Mouse (Mus musculus) liver, embryonic 11.5 days (tissue): Measurements from ENCODE around the gene Trim52. TPM values are rescaled to one million over a fixed set of nuclear protein-coding genes. Genes with fewer than 3 reads are reported as not detected.

Experiments
- ATAC-seq: fragments of 200-750 bp; cut with Nextera tagmentation; replicated peaks from 2 replicates; pipeline ENCODE4 v1.8.0; 2017; ENCODE audit warnings: moderate number of reproducible peaks, mild to moderate bottlenecking, moderate TSS enrichment, moderate library complexity; ENCODE audit not compliant: low FRiP score
- DNase-seq: peaks from one replicate; pipeline ENCODE4 v3.0.0-alpha.2; 2017; ENCODE audit warnings: low spot score
- H3K27ac ChIP-seq: fragments of 300-500 bp; sonication (generic); 2 replicates; pipeline ENCODE4 v1.5.1; 2014; ENCODE audit warnings: mild to moderate bottlenecking, low read depth, low read length, control low read depth
- H3K27me3 ChIP-seq: fragments of 300-500 bp; sonication (generic); replicated peaks from 2 replicates; pipeline ENCODE4 v1.6.1; 2014; ENCODE audit warnings: low read length, mixed read lengths; ENCODE audit not compliant: control insufficient read depth, insufficient read depth
- H3K36me3 ChIP-seq: fragments of 300-500 bp; sonication (generic); 2 replicates; pipeline ENCODE4 v1.6.1; 2014; ENCODE audit warnings: mild to moderate bottlenecking, low read length, moderate library complexity, mixed read lengths; ENCODE audit not compliant: control insufficient read depth, insufficient read depth
- H3K4me1 ChIP-seq: fragments of 300-500 bp; sonication (generic); replicated peaks from 2 replicates; pipeline ENCODE4 v1.6.1; 2014; ENCODE audit warnings: low read length, mixed read lengths; ENCODE audit not compliant: control insufficient read depth, insufficient read depth
- H3K4me2 ChIP-seq: fragments of 300-500 bp; sonication (generic); 2 replicates; pipeline ENCODE4 v1.6.1; 2014; ENCODE audit warnings: mild to moderate bottlenecking, control low read depth, moderate library complexity
- H3K4me3 ChIP-seq: fragments of 300-500 bp; sonication (generic); 2 replicates; pipeline ENCODE4 v1.5.1; 2014; ENCODE audit warnings: low read depth, low read length, control low read depth
- H3K9ac ChIP-seq: fragments of 300-500 bp; sonication (generic); 2 replicates; pipeline ENCODE4 v1.6.1; 2014; ENCODE audit warnings: low read depth, low read length, control low read depth
- H3K9me3 ChIP-seq: fragments of 300-500 bp; sonication (generic); 2 replicates; pipeline ENCODE4 v1.6.1; 2016; ENCODE audit warnings: low read length, inconsistent platforms, mixed read lengths; ENCODE audit not compliant: control insufficient read depth
- WGBS: fragments of 180-500 bp; shearing (Covaris S2); extraction: QIAGEN DNeasy Blood & Tissue Kit; methylation state at CpG from one replicate; pipeline ENCODE4 v1.1.7; 2014; 5-methylcytosine and 5-hydroxymethylcytosine counted together
- polyA plus RNA-seq: library from polyadenylated mRNA; unstranded; fragments of >200 nt; fragmentation: Nextera tagmentation; extraction: Ambion mirVana; gene quantifications from 2 replicates; pipeline ENCODE4 v1.2.1, GENCODE M21; 2014

The Trim52 gene
- polyA plus RNA-seq = not detected in 2 replicates

GRCm38 (mm10) chr14:106105980-106106379, at the start of gene Trim52:
Gene Trim52, plus strand, starts transcription at chr14:106106198.
- Histone ChIP-seq H3K27ac (no peak within 1 kb of the TSS), H3K9ac (no peak within 1 kb of the TSS), H3K4me1 (no peaks in the 10 kb centered on the region), H3K4me3 (no peak within 1 kb of the TSS), H3K4me2 (no peak within 1 kb of the TSS), H3K27me3 (no peaks in the 10 kb centered on the region), H3K36me3 (no peaks in the 10 kb centered on the region), H3K9me3 (no peaks in the 10 kb centered on the region)
- ATAC-seq = no peak
- 96% methylated on average over 21 of the region's 21 CpGs for WGBS
- no peak for DNase-seq

- no peak overlapping the region for H3K9ac ChIP-seq
- no peak for DNase-seq
- ATAC-seq = no peak
- WGBS = 79% methylated on average over 1 of the region's 1 CpGs
- H3K4me3 ChIP-seq = no peak overlapping the region
- no peak overlapping the region for H3K27ac ChIP-seq
- H3K4me2 ChIP-seq = no peak overlapping the region
- no peaks in the 10 kb centered on the region for H3K4me1 ChIP-seq
- H3K9me3 ChIP-seq = no peaks in the 10 kb centered on the region
- H3K27me3 ChIP-seq = no peaks in the 10 kb centered on the region
- no peaks in the 10 kb centered on the region for H3K36me3 ChIP-seq
These were observed 33.4 kb upstream of the Trim52 start for GRCm38 (mm10) chr14:106072608-106073007.

GRCm38 (mm10) chr14:106075181-106076064, 30.6 kb upstream of the Trim52 start:
- H3K4me1 ChIP-seq = no peaks in the 10 kb centered on the region
- no peaks in the 10 kb centered on the region for H3K36me3 ChIP-seq
- H3K27ac ChIP-seq = no peak overlapping the region
- no peak overlapping the region for H3K4me2 ChIP-seq
- no peaks in the 10 kb centered on the region for H3K9me3 ChIP-seq
- no peaks in the 10 kb centered on the region for H3K27me3 ChIP-seq
- 77% methylated on average over 3 of the region's 3 CpGs for WGBS
- ATAC-seq = no peak
- no peak overlapping the region for H3K4me3 ChIP-seq
- no peak for DNase-seq
- no peak overlapping the region for H3K9ac ChIP-seq

GRCm38 (mm10) chr14:106088480-106089037, 17.4 kb upstream of the Trim52 start:
- DNase-seq = no peak
- H3K4me2 ChIP-seq = no peak overlapping the region
- WGBS = 67% methylated on average over 13 of the region's 13 CpGs
- ATAC-seq = no peak
- no peaks in the 10 kb centered on the region for H3K4me1 ChIP-seq
- H3K4me3 ChIP-seq = no peak overlapping the region
- no peak overlapping the region for H3K27ac ChIP-seq
- H3K9me3 ChIP-seq = no peaks in the 10 kb centered on the region
- no peaks in the 10 kb centered on the region for H3K27me3 ChIP-seq
- no peaks in the 10 kb centered on the region for H3K36me3 ChIP-seq
- no peak overlapping the region for H3K9ac ChIP-seq

- no peak for ATAC-seq
- no peak overlapping the region for H3K4me2 ChIP-seq
- no peaks in the 10 kb centered on the region for H3K36me3 ChIP-seq
- H3K4me1 ChIP-seq = no peaks in the 10 kb centered on the region
- DNase-seq = no peak
- 93% methylated on average over 4 of the region's 4 CpGs for WGBS
- H3K4me3 ChIP-seq = no peak overlapping the region
- no peaks in the 10 kb centered on the region for H3K9me3 ChIP-seq
- no peak overlapping the region for H3K27ac ChIP-seq
- H3K27me3 ChIP-seq = no peaks in the 10 kb centered on the region
- no peak overlapping the region for H3K9ac ChIP-seq
These were observed 9.2 kb upstream of the Trim52 start for GRCm38 (mm10) chr14:106096816-106097215.

- Histone ChIP-seq H3K27ac (no peak overlapping the region), H3K4me1 (no peaks in the 10 kb centered on the region), H3K4me2 (no peak overlapping the region), H3K9me3 (no peaks in the 10 kb centered on the region), H3K9ac (no peak overlapping the region), H3K27me3 (no peaks in the 10 kb centered on the region), H3K4me3 (no peak overlapping the region), H3K36me3 (no peaks in the 10 kb centered on the region)
- 91% methylated on average over 14 of the region's 14 CpGs for WGBS
- DNase-seq (no peak), ATAC-seq (no peak)
These were observed 5.1 kb upstream of the Trim52 start for GRCm38 (mm10) chr14:106100858-106101257.

GRCm38 (mm10) chr14:106106425-106106824, 427 bp downstream of the Trim52 start:
- H3K27ac ChIP-seq = no peak overlapping the region
- H3K4me2 ChIP-seq = no peak overlapping the region
- H3K27me3 ChIP-seq = no peaks in the 10 kb centered on the region
- no peaks in the 10 kb centered on the region for H3K36me3 ChIP-seq
- no peak overlapping the region for H3K9ac ChIP-seq
- H3K4me3 ChIP-seq = no peak overlapping the region
- no peak for DNase-seq
- ATAC-seq = no peak
- no peaks in the 10 kb centered on the region for H3K4me1 ChIP-seq
- 95% methylated on average over 22 of the region's 22 CpGs for WGBS
- no peaks in the 10 kb centered on the region for H3K9me3 ChIP-seq

GRCm38 (mm10) chr14:106119371-106119770, 13.4 kb downstream of the Trim52 start:
- DNase-seq (no peak), ATAC-seq (no peak)
- no peaks in the 10 kb centered on the region for H3K36me3 ChIP-seq
- H3K27me3 ChIP-seq = no peaks in the 10 kb centered on the region
- H3K27ac ChIP-seq = no peak overlapping the region
- no peak overlapping the region for H3K4me3 ChIP-seq
- H3K9ac ChIP-seq = no peak overlapping the region
- WGBS = 63% methylated on average over 2 of the region's 2 CpGs
- no peaks in the 10 kb centered on the region for H3K4me1 ChIP-seq
- no peaks in the 10 kb centered on the region for H3K9me3 ChIP-seq
- no peak overlapping the region for H3K4me2 ChIP-seq

GRCm38 (mm10) chr14:106136272-106136671, 30.3 kb downstream of the Trim52 start:
- Histone ChIP-seq H3K4me3 (no peak overlapping the region), H3K4me1 (no peaks in the 10 kb centered on the region), H3K27ac (no peak overlapping the region), H3K4me2 (no peak overlapping the region), H3K9me3 (no peaks in the 10 kb centered on the region), H3K27me3 (no peaks in the 10 kb centered on the region), H3K36me3 (no peaks in the 10 kb centered on the region), H3K9ac (no peak overlapping the region)
- no peak for ATAC-seq
- DNase-seq = no peak
